Mouse (Mus musculus) kidney, adult 9 months (tissue): ENCODE data around the gene Gm5624.
"Not testable (repeated sequence)": the region's sequence is repeated elsewhere in the genome, so short reads cannot be mapped to it uniquely, and the experiment has no call there.

Source experiments
- DNase-seq: peaks from one replicate; pipeline ENCODE4 v3.0.0; 2022

Gene Gm5624

GRCm38 (mm10) chr14:44627737-44628136 is at the start of gene Gm5624:
Gene Gm5624, minus strand, starts transcription at chr14:44627938.
- DNase-seq: not testable (repeated sequence)

GRCm38 (mm10) chr14:44591765-44592164 is 36.0 kb downstream of the Gm5624 start:
- DNase-seq: peak; percentile 0

GRCm38 (mm10) chr14:44582853-44583252 is 44.9 kb downstream of the Gm5624 start, which contains the start of gene Gm8247:
Gene Gm8247, plus strand, starts transcription at chr14:44583153.
- not testable (repeated sequence) for DNase-seq

- not testable (repeated sequence) for DNase-seq
Measured at GRCm38 (mm10) chr14:44547961-44548360, 79.8 kb downstream of the Gm5624 start.

- DNase-seq: not testable (repeated sequence)
Measured at GRCm38 (mm10) chr14:44517976-44518375, 109.8 kb downstream of the Gm5624 start, which contains the start of gene Gm17093. Gene Gm17093, plus strand, starts transcription at chr14:44518276.
